ENCODE assay signal across 22 mouse cellular contexts in genomic region chr11:89574269-89574838, GRCm38 (mm10).
DNase-seq lines count a peak whose midpoint lies in the region; ATAC-seq lines count a peak whose summit lies in the region.
"Had no signal": no experiment of that assay in that cellular context is flagged by ENCODE, and none has a peak within 500 bp of the region (broad histone marks: within the 10 kb centered on the region; RNA-seq: fewer than 3 reads in every experiment).

No protein-coding gene starts in this region.

- no peaks in the 10 kb centered on the region for H3K4me1 ChIP-seq in kidney, embryonic 14.5 days (ENCODE audit: control insufficient read depth, insufficient read depth, low read length)
- H3K4me1 ChIP-seq in embryonic facial prominence, embryonic 12.5 days: peaks cover 5% of the 10 kb centered on the region
- H3K4me1 ChIP-seq: hindbrain, embryonic 15.5 days; intestine, embryonic 15.5 days had no signal

- no peaks in the 10 kb centered on the region for H3K9me3 ChIP-seq in kidney, embryonic 14.5 days (ENCODE audit: control insufficient read depth, low read length)
- H3K9me3 ChIP-seq in embryonic facial prominence, embryonic 12.5 days: no peaks in the 10 kb centered on the region
- H3K9me3 ChIP-seq: hindbrain, embryonic 15.5 days; intestine, embryonic 15.5 days had no signal

- no peak overlapping the region for H3K4me2 ChIP-seq in kidney, embryonic 14.5 days (replicated peaks; ENCODE audit: low read depth, low read length)
- H3K4me2 ChIP-seq in embryonic facial prominence, embryonic 12.5 days (replicated peaks): no peak overlapping the region
- H3K4me2 ChIP-seq: hindbrain, embryonic 15.5 days; intestine, embryonic 15.5 days; liver, embryonic 11.5 days had no signal

- 26% methylated on average over 11 of the region's 11 CpGs for WGBS in kidney, embryonic 14.5 days
- 60% methylated on average over 11 of the region's 11 CpGs for WGBS in embryonic facial prominence, embryonic 12.5 days

- no peaks in the 10 kb centered on the region for H3K36me3 ChIP-seq in kidney, embryonic 14.5 days (ENCODE audit: control insufficient read depth, insufficient read depth, low read length)
- H3K36me3 ChIP-seq in embryonic facial prominence, embryonic 12.5 days: no peaks in the 10 kb centered on the region
- H3K36me3 ChIP-seq: hindbrain, embryonic 15.5 days; intestine, embryonic 15.5 days had no signal

- no peaks in the 10 kb centered on the region for H3K27me3 ChIP-seq in kidney, embryonic 14.5 days (ENCODE audit: control insufficient read depth, insufficient read depth, low read length)
- no peaks in the 10 kb centered on the region for H3K27me3 ChIP-seq in embryonic facial prominence, embryonic 12.5 days
- H3K27me3 ChIP-seq: hindbrain, embryonic 15.5 days; intestine, embryonic 15.5 days had no signal

- no peak for DNase-seq in kidney, postnatal 4 days
- DNase-seq in embryo, embryonic 10.5 days (ENCODE audit: low spot score): peak; percentile 15
- peak; percentile 20 for DNase-seq in mesoderm, embryonic 11.5 days (ENCODE audit: low read depth, low spot score)
- DNase-seq in layer of hippocampus, adult 18-20 months (ENCODE audit: low spot score in 2 of 2): no peak
- DNase-seq in frontal cortex, postnatal 25 days (ENCODE audit: low spot score in 2 of 2): no peak
- DNase-seq: adrenal gland, postnatal 10 days; cerebellum, adult 9-11 months; gastrocnemius, postnatal 10 days; heart, adult 2 months; heart, postnatal 4 days; kidney, adult 9 months; layer of hippocampus, postnatal 36 days; lung, adult 2 months; retina, postnatal 1 day; right cerebral cortex, postnatal 4 days; thymus, adult 2 months had no signal

- no peak overlapping the region for H3K9ac ChIP-seq in kidney, embryonic 14.5 days (ENCODE audit: low read depth, low read length)
- H3K9ac ChIP-seq in embryonic facial prominence, embryonic 12.5 days: no peak overlapping the region
- H3K9ac ChIP-seq: hindbrain, embryonic 15.5 days; intestine, embryonic 15.5 days had no signal

- no peak overlapping the region for H3K27ac ChIP-seq in kidney, embryonic 14.5 days (ENCODE audit: low read depth, low read length)
- no peak overlapping the region for H3K27ac ChIP-seq in embryonic facial prominence, embryonic 12.5 days
- H3K27ac ChIP-seq: heart, adult 2 months; hindbrain, embryonic 15.5 days; intestine, embryonic 15.5 days had no signal

- H3K4me3 ChIP-seq in kidney, embryonic 14.5 days (ENCODE audit: low read length): no peak overlapping the region
- H3K4me3 ChIP-seq in embryonic facial prominence, embryonic 12.5 days: no peak overlapping the region
- H3K4me3 ChIP-seq: heart, adult 2 months; hindbrain, embryonic 15.5 days; intestine, embryonic 15.5 days had no signal

- ATAC-seq in kidney, embryonic 14.5 days (ENCODE audit: low FRiP score, low TSS enrichment): 0 out of 2 replicates have a peak, but pooled peaks have one; percentile 35
- 0 out of 2 replicates have a peak, but pooled peaks have one; percentile 41 for ATAC-seq in embryonic facial prominence, embryonic 12.5 days (ENCODE audit: insufficient number of reproducible peaks, insufficient read depth, low FRiP score, low TSS enrichment)
- ATAC-seq: activated CD4-positive, CD25-positive, alpha-beta regulatory T cell, adult 4 months; intestine, embryonic 15.5 days had no signal

Comparison
In these comparisons a context has a peak if more than half of its experiments do, and no peak if none do; other contexts are left out.
1. DNase-seq: peak in embryo, embryonic 10.5 days (single experiment) and mesoderm, embryonic 11.5 days (single experiment); none in kidney, postnatal 4 days (0 of 2), layer of hippocampus, adult 18-20 months (0 of 2) and frontal cortex, postnatal 25 days (0 of 2).